Mouse (Mus musculus) T-helper 2 cell (primary cell): ENCODE measurements around the gene Srr.

ENCODE experiments used
- in situ Hi-C: fragments of 300-600 bp; cut with MboI, MseI; formaldehyde crosslinking; loops from one replicate; pipeline ENCODE4 v1.15.1; 2025; ENCODE audit warnings: high pct_unique_total_duplicates

The Srr gene

DNA sequence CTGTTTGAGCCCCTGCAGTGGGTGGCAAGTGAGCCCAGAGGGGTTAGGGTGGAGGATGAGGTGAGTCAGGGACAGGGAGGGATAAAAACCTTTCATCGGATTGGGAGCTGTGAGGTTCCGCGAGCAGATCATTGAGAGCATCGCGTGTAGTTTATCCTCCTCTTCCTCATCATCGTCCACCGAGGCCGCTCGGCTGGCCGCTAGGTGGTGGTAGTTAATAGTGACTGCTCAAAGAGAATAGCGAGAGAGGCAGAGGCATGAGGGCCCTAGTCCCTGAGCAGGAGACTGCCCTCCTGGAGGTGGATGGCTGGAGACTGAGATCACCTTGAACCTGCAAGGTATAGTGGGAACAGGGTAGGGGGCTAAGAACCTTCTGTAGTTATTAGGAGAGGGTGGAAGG lies 62.3 kb downstream of the Srr start:
- in situ Hi-C loops = loop anchor here (5.0 kb wide), 1 partner anchor 49 kb away; no protein-coding TSS in a partner anchor

- in situ Hi-C loops = loop anchor here (5.0 kb wide), 1 partner anchor 50 kb away; no protein-coding TSS in a partner anchor
Observed at GRCm38 (mm10) chr11:74862129-74862528, 63.6 kb downstream of the Srr start.

DNA sequence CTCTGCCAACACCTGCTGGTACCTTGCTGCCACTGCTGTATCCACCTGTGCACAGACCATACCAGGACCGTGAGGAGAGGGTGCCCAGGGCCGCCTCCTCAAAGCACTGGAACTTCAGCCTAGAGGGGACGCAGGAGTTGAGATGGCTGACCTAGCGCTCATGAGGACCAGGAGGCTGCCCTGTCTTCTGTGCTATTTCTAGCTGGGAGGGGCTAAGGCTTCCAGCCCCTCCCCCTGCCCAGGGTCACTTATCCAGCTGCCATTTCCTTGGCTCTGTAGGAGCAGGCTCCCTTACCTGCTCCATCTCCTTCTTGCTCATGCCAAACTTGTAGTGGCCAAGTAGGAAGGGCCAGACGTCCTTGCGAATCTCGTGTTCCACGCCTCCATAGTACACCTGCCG lies 68.0 kb downstream of the Srr start:
- in situ Hi-C loops = no loop called here
